Mouse (Mus musculus) kidney, embryonic 16.5 days (tissue): ENCODE measurements at regions not wholly inside any gene's neighbourhood (a gene's known extent, or its start where the extent isn't known, plus 50 kb on each side); places are given as distances from the start of the nearest gene placed in this dataset.
"Not testable (repeated sequence)": the region's sequence is repeated elsewhere in the genome, so short reads cannot be mapped to it uniquely, and the experiment has no call there.

Source experiments
- ATAC-seq: fragments of 200-750 bp; cut with Nextera tagmentation; 2 replicates; pipeline ENCODE4 v1.8.0; 2017; ENCODE audit warnings: moderate TSS enrichment; ENCODE audit not compliant: low FRiP score, low TSS enrichment
- H3K27ac ChIP-seq: fragments of 300-500 bp; sonication (generic); 2 replicates; pipeline ENCODE4 v1.5.1; 2014; ENCODE audit warnings: low read length
- H3K27me3 ChIP-seq: fragments of 300-500 bp; sonication (generic); 2 replicates; pipeline ENCODE4 v1.6.1; 2014; ENCODE audit warnings: low read length, control low read depth, mixed read lengths; ENCODE audit not compliant: insufficient read depth
- H3K36me3 ChIP-seq: fragments of 300-500 bp; sonication (generic); 2 replicates; pipeline ENCODE4 v1.6.1; 2014; ENCODE audit warnings: low read length, control low read depth, mixed read lengths; ENCODE audit not compliant: insufficient read depth
- H3K4me1 ChIP-seq: fragments of 300-500 bp; sonication (generic); 2 replicates; pipeline ENCODE4 v1.6.1; 2014; ENCODE audit warnings: low read length, control low read depth, mixed read lengths; ENCODE audit not compliant: insufficient read depth
- H3K4me2 ChIP-seq: fragments of 300-500 bp; sonication (generic); replicated peaks from 2 replicates; pipeline ENCODE4 v1.6.1; 2014; ENCODE audit warnings: low read depth, low read length
- H3K4me3 ChIP-seq: fragments of 300-500 bp; sonication (generic); 2 replicates; pipeline ENCODE4 v1.5.1; 2014; ENCODE audit warnings: mild to moderate bottlenecking, low read length
- H3K9ac ChIP-seq: fragments of 300-500 bp; sonication (generic); replicated peaks from 2 replicates; pipeline ENCODE4 v1.6.1; 2014; ENCODE audit warnings: low read length
- H3K9me3 ChIP-seq: fragments of 300-500 bp; sonication (generic); 2 replicates; pipeline ENCODE4 v1.6.1; 2016; ENCODE audit warnings: low read length, control low read depth
- WGBS: fragments of 180-500 bp; shearing (Covaris S2); extraction: QIAGEN DNeasy Blood & Tissue Kit; methylation state at CpG from one replicate; pipeline ENCODE4 v1.1.7; 2014; 5-methylcytosine and 5-hydroxymethylcytosine counted together

GRCm38 (mm10) chr5:61240498-61240897 lies 568.1 kb upstream of the G6pd2 start:
- Histone ChIP-seq H3K4me1 (no peaks in the 10 kb centered on the region), H3K27ac (no peak overlapping the region), H3K4me2 (no peak overlapping the region), H3K9ac (no peak overlapping the region), H3K4me3 (no peak overlapping the region), H3K36me3 (no peaks in the 10 kb centered on the region), H3K27me3 (no peaks in the 10 kb centered on the region), H3K9me3 (no peaks in the 10 kb centered on the region)
- 69% methylated on average over 2 of the region's 2 CpGs for WGBS
- ATAC-seq, result no peak

GRCm38 (mm10) chr5:61288506-61288905 lies 520.1 kb upstream of the G6pd2 start:
- H3K9me3 ChIP-seq, ATAC-seq, H3K9ac ChIP-seq, H3K4me1 ChIP-seq, H3K36me3 ChIP-seq, H3K4me3 ChIP-seq, H3K4me2 ChIP-seq, H3K27me3 ChIP-seq, H3K27ac ChIP-seq: not testable (repeated sequence)
- WGBS, result 90% methylated on average over 15 of the region's 15 CpGs

- Histone ChIP-seq H3K36me3 (no peaks in the 10 kb centered on the region), H3K9ac (no peak overlapping the region), H3K4me2 (no peak overlapping the region), H3K4me1 (no peaks in the 10 kb centered on the region), H3K27ac (no peak overlapping the region), H3K27me3 (no peaks in the 10 kb centered on the region), H3K4me3 (no peak overlapping the region), H3K9me3 (no peaks in the 10 kb centered on the region)
- ATAC-seq, result no peak
- WGBS, result 76% methylated on average over 5 of the region's 5 CpGs
Observed at GRCm38 (mm10) chr5:61314951-61315350, 493.7 kb upstream of the G6pd2 start.

GRCm38 (mm10) chr5:61351372-61351771 lies 457.2 kb upstream of the G6pd2 start:
- Histone ChIP-seq H3K27me3 (no peaks in the 10 kb centered on the region), H3K4me3 (no peak overlapping the region), H3K27ac (no peak overlapping the region), H3K4me1 (no peaks in the 10 kb centered on the region), H3K9me3 (no peaks in the 10 kb centered on the region), H3K4me2 (no peak overlapping the region), H3K9ac (no peak overlapping the region), H3K36me3 (no peaks in the 10 kb centered on the region)
- no peak for ATAC-seq
- 82% methylated on average over 1 of the region's 1 CpGs for WGBS

- Histone ChIP-seq H3K36me3 (no peaks in the 10 kb centered on the region), H3K4me3 (no peak overlapping the region), H3K4me1 (no peaks in the 10 kb centered on the region), H3K9me3 (no peaks in the 10 kb centered on the region), H3K9ac (no peak overlapping the region), H3K27ac (no peak overlapping the region), H3K4me2 (no peak overlapping the region), H3K27me3 (no peaks in the 10 kb centered on the region)
- 89% methylated on average over 6 of the region's 6 CpGs for WGBS
- ATAC-seq, result no peak
Observed at GRCm38 (mm10) chr5:61355263-61355981, 453.2 kb upstream of the G6pd2 start.

- H3K27ac ChIP-seq, result no peak overlapping the region
- no peaks in the 10 kb centered on the region for H3K27me3 ChIP-seq
- H3K9ac ChIP-seq, result no peak overlapping the region
- ATAC-seq, result peak; percentile 87
- H3K9me3 ChIP-seq, result no peaks in the 10 kb centered on the region
- no peak overlapping the region for H3K4me2 ChIP-seq
- no peak overlapping the region for H3K4me3 ChIP-seq
- 60% methylated on average over 1 of the region's 1 CpGs for WGBS
- no peaks in the 10 kb centered on the region for H3K36me3 ChIP-seq
- no peaks in the 10 kb centered on the region for H3K4me1 ChIP-seq
Observed at GRCm38 (mm10) chr5:61372901-61373300, 435.7 kb upstream of the G6pd2 start.

GRCm38 (mm10) chr5:61394977-61395708 lies 413.5 kb upstream of the G6pd2 start:
- no peaks in the 10 kb centered on the region for H3K4me1 ChIP-seq
- no peaks in the 10 kb centered on the region for H3K9me3 ChIP-seq
- no peak overlapping the region for H3K27ac ChIP-seq
- no peak overlapping the region for H3K9ac ChIP-seq
- no peak overlapping the region for H3K4me2 ChIP-seq
- H3K27me3 ChIP-seq, result no peaks in the 10 kb centered on the region
- H3K36me3 ChIP-seq, result no peaks in the 10 kb centered on the region
- ATAC-seq, result peak; percentile 79
- no peak overlapping the region for H3K4me3 ChIP-seq
